Mouse (Mus musculus) thymus, postnatal 25 days (tissue): Measurements from ENCODE around the gene Zbtb38.

Experiments used
- DNase-seq: peaks from one replicate; pipeline ENCODE4 v3.0.0; 2022

The Zbtb38 gene

GRCm38 (mm10) chr9:96731039-96731895 lies 21.4 kb downstream of the Zbtb38 start:
- DNase-seq, result no peak

GRCm38 (mm10) chr9:96730311-96730625 lies 22.4 kb downstream of the Zbtb38 start:
- no peak for DNase-seq

GRCm38 (mm10) chr9:96729537-96730310 lies 22.9 kb downstream of the Zbtb38 start:
- no peak for DNase-seq

GRCm38 (mm10) chr9:96728338-96729162 lies 24.1 kb downstream of the Zbtb38 start:
- no peak for DNase-seq

GRCm38 (mm10) chr9:96727688-96728087 lies 24.9 kb downstream of the Zbtb38 start:
- DNase-seq, result no peak

- no peak for DNase-seq
These were observed 26.1 kb downstream of the Zbtb38 start for GRCm38 (mm10) chr9:96726336-96727131.

- no peak for DNase-seq
These were observed 26.9 kb downstream of the Zbtb38 start for GRCm38 (mm10) chr9:96725582-96726320.

- DNase-seq, result no peak
These were observed 29.0 kb downstream of the Zbtb38 start for GRCm38 (mm10) chr9:96723650-96724049.

- no peak for DNase-seq
These were observed 31.4 kb downstream of the Zbtb38 start for GRCm38 (mm10) chr9:96721163-96721799.

GRCm38 (mm10) chr9:96720510-96721162 lies 32.0 kb downstream of the Zbtb38 start:
- DNase-seq, result no peak

- DNase-seq, result peak; percentile 78
These were observed 33.0 kb downstream of the Zbtb38 start for GRCm38 (mm10) chr9:96719408-96720158.

- no peak for DNase-seq
These were observed 33.7 kb downstream of the Zbtb38 start for GRCm38 (mm10) chr9:96718888-96719287.

- DNase-seq, result no peak
These were observed 34.2 kb downstream of the Zbtb38 start for GRCm38 (mm10) chr9:96718402-96718798.

GRCm38 (mm10) chr9:96717698-96718401 lies 34.8 kb downstream of the Zbtb38 start:
- DNase-seq, result no peak

- DNase-seq, result no peak
These were observed 35.7 kb downstream of the Zbtb38 start for GRCm38 (mm10) chr9:96716735-96717444.

GRCm38 (mm10) chr9:96716136-96716535 lies 36.5 kb downstream of the Zbtb38 start:
- DNase-seq, result no peak

- no peak for DNase-seq
These were observed 37.5 kb downstream of the Zbtb38 start for GRCm38 (mm10) chr9:96715171-96715570.
